Mouse (Mus musculus) NIH3T3 (cell line): Measurements from ENCODE around the gene Ero1l.

Experiments used
- DNase-seq: peaks from one replicate; pipeline ENCODE4 v3.0.0-alpha.2; 2012; ENCODE audit warnings: low read depth

Gene Ero1l

GRCm38 (mm10) chr14:45318426-45319236, at the start of gene Ero1l:
TSS of gene Ero1l (minus strand) at chr14:45318771.
- peak; percentile 87 for DNase-seq

DNA sequence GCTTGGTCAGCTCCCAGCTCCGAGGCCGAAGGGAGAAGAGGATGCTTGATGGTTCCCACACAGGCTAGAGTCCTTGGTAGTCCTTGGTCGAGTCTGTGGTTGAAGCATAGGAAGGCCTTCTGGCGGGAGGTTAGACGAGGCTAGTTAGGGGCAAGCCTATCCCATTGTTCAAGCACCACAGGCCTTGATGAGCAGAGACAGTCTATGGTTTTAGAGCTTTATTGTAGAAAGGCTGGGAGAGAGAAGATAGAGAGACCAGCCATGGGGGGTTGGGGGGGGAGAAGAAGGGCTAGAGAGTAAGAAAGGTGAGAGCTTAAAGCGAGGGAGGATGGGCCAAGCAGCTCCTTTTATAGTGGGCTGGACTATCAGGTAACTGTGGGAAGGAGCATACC, 46.6 kb upstream of the Ero1l start:
- DNase-seq: no peak

DNA sequence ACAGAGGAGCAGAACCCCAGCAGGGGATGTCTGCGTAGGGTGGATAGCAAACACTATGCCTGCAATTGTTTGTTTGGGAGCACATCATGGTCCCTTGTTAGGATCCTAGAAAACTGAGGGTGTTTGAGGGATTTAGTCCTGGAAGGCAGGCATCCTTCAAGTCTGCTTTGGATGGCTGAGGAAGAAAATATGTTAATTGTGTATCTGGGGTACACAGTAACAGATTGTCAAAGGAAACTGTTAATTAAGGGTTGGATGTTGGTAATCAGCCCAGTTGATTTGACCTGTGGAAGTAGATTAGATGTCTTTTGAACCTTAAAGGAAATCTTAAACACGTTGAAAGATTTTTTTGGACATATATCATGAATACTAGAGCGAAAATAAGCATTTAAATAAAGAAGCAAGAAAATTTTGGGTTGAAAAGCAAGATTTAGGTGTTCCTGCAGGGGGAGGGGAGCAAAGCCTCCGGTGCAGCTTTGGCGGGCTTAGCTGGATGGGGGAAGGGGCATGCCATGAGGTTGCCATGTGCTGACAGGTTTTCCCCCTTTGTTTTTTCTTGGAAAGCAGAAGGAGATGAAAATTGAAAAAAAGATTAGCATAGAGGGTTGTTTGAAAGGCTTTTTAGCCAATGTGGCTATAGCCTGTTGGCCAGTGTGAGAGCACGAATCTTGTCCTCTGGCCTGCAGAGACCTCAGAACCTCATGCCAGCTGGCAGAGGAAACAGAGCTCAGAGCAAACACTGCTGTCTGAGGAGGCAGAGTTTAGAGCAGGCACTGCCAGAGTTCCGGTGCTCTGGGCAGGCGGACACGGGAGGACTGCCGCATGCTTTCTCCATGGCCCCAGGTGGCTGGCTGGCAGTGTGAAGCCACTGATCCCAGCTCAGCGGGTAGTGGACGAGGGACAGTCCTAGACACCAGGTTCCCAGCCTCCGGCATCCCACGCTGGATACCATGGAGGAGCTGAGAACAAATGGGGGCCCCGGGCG, 45.9 kb upstream of the Ero1l start:
- DNase-seq: no peak

DNA sequence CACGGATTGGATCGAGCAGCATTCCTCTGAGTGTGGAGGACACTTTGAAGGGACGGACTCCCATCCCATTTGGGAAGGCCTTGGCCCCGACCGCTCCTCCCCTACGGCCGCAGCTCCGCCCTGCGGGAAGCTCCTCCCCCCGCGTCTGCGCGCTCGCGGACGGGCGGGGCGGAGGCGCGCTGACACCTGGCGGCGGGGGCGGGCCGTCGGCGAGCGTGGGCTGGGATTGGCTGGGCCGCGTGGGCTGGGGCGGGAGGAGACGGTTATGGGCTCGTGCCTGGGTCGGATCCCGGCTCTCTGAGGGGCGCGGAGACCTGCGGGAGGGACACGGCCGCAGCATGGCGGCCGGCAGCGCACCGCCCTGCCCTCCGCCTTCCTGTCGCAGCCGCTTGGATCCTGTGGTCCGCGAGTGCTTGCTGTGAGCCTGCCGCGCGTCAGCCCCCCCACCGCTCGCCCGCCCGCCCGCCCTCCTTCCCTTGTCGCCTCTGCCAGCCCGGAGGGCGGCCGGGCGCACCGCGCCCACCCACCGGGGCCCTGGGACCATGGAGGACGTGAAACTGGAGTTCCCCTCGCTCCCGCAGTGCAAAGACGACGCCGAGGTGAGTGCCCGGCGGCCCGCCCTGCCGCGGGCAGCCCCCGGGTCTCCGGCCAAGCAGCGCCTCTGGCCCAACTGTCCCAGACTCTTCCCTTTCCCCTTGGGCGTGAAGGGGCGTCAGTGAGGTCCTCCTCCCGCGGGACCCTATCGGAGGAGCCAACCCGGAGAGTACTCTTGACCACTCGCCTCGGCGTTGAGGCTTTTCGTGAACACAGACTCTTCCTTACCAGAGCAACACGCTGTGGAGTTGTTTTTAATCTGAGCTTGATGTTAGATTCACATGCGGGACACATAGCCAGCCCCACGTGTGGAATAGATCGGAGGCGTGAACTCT, 32.6 kb upstream of the Ero1l start, which contains the start of gene Styx:
Gene Styx (plus strand): TSS at position 163 of the 929 bp plus-strand sequence.
- peak; percentile 95 for DNase-seq

DNA sequence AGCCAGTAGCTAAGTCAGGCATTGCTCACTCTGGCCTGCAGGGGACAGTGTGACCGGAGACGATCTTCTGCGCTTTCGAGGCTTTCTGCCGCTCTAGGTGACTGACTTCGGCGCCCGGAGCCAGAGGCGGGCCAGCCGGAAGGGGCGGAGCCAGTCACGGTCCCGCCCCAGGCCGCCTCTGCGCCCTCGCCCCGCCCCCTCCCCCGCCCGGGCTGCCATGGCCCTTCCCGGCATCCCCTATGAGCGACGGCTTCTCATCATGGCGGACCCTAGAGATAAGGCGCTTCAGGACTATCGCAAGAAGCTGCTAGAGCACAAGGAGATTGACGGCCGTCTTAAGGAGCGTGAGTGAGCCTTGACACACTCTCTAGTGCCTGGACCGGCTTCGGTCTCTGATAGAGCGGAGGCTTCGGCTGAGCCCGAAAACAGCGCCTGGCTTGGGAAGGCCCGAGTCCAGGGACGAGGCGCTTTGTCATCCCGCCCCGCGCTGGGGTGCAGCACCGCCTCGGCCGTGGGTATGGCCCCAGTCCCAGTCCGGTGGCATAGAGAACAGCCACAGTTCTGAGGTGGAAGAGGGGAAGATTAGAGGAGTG, 11.1 kb upstream of the Ero1l start, which contains the start of gene Psmc6:
Gene Psmc6 (plus strand): TSS at position 200 of the 593 bp plus-strand sequence.
- peak; percentile 94 for DNase-seq

GRCm38 (mm10) chr14:45329018-45329588, 10.5 kb upstream of the Ero1l start:
- DNase-seq: no peak

DNA sequence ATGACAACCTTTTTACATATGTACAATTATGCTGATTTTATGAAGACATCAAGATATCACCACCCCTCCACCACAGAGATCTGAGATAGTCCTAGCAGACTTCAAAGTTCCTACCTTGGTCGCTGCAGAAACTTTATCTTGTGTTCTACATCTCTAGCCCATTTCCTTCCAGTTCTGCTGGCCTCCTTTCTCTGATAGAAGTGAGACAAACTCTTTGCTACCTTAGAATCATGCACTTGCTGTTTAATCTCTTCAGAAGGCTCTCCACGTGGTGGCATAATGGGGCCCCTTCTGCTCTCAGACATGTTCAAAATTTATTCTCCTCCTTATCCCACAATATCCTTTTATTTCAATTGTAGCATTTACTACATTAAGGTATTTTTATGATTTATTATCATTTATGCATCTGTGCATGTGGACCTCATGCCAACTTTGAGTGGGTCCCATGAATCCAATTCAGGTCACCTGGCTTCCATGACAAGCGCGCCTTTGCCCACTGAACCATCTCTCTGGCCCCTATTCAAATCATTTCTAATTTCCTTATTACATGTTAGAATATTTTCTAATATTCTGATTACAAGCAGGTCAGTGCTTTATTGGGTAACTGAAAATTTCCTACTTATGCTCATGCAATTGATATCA, 9.6 kb upstream of the Ero1l start:
- no peak for DNase-seq

DNA sequence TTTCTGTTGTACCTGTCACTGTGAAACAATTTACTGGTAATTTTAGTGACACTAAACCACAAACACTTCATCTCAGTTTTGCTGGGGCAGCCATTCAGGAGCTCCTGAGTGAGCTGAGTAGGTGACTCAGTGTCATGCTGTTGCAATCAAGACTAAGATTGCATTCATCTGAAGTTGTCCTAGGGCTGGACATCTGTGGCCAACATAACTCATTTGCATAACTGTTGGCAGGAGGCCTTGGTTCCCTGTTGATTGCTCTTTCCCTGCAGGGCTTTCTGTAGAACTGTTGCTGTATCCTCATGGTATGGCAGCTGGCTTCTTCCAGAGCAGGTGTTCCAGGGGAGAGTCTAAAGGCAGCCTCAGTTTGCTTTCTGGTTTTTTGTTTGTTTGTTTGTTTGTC, 6.9 kb upstream of the Ero1l start:
- DNase-seq: peak; percentile 87

GRCm38 (mm10) chr14:45323320-45323719, 4.7 kb upstream of the Ero1l start:
- no peak for DNase-seq

GRCm38 (mm10) chr14:45322450-45322849, 3.9 kb upstream of the Ero1l start:
- DNase-seq: no peak

DNA sequence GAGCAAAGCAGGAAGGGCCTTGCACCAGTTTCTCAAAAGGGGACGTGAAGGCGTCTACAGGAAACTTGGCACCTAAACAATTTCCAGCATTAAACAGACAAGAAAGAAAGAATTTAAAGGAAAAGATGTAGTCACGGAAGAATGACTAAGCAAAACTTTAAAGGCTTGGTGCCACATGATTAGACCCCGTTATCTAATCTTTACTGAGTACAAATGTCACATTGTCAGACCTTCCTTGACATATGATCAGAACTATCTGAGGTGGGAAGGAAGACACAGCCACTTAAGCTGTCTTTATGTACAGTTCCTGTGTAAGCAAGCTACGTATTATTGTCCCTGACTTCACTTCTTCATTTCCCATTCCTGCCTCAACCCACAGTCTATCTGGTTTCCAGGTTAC, 3.1 kb upstream of the Ero1l start:
- no peak for DNase-seq

GRCm38 (mm10) chr14:45321067-45321466, 2.5 kb upstream of the Ero1l start:
- peak; percentile 53 for DNase-seq

DNA sequence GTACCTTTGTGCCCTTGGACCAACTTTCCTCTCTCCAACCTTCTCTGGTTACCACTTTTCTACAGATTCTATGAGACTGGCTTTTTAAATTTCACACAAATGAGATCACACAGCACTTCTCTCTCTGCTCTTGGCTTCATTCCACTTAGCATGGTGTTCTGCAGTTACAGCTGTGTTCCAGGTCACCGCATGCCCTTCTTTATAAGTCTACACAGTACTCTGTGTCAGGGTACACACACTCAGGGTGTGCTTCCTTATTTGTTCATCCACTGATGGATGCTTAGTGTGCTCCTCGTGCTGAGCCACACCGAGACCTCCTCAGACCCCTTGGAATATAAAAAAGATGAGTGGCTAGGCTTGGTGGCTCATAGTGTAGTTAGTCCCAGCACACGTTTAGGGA, 1.5 kb upstream of the Ero1l start:
- peak; percentile 30 for DNase-seq

GRCm38 (mm10) chr14:45319237-45319610, 653 bp upstream of the Ero1l start:
- DNase-seq: no peak

DNA sequence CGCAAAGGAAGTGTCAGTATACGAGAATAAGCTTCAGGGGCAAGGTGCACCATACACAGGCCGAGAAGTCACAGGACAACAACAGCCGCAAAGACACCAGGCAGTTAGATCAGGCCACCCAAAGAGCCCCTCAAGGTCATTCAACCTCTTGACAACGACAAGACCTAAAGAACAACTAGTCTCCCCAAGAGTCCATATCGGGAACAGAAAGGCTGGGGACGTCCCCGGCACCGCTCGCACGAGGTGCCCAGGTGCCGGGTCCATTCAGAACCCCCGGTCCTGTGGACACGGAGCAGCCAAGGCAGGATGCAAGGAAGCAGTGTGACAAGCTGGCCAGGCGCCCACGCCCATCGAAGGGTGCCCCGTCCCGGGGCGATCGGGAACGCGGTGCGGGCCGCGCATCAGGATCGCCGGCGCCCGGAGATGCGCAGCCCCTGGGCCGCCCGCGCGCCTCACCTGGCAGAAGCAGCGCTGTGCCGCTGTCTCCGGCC, 605 bp downstream of the Ero1l start:
- no peak for DNase-seq

DNA sequence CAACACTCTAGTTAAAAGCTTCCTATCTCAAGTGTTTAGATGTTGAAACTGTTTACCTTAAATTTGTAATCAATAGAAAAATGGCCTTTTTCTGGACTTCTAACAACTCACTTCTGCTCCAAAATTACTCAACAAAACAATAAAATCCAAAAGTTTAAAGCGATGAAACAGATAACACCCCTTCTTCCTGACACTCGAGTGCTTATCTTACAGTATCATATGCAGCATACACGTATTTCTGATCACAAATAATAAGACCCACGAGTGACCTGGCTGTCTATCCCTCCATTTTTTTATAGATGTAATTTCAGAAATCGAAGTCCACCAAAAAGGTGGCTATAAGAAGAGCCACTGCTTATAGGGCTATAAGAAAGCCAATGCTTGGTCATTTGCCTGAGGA, 1.6 kb downstream of the Ero1l start:
- no peak for DNase-seq

DNA sequence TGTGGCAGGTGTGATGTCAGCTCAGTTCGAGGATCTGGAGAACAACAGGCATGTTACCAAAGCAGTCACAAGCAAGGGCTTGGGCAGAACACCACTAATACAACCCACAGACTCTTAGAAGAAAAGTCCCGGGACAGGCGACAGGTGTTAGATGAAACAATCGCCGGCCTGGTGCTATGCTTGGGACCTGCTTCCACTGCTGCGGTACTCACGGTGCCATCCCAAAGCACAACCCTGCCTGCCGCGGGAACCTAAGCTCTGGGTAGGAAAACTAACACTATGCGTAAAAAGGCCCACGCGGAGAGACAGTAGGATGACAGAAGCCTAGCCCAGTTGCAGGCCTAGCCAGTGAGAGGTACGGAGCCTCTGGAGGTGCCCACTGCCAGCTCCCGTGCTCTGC, 8.5 kb downstream of the Ero1l start:
- no peak for DNase-seq

GRCm38 (mm10) chr14:45309646-45310045, 8.9 kb downstream of the Ero1l start:
- DNase-seq: no peak

GRCm38 (mm10) chr14:45307630-45308328, 10.8 kb downstream of the Ero1l start:
- DNase-seq: no peak

DNA sequence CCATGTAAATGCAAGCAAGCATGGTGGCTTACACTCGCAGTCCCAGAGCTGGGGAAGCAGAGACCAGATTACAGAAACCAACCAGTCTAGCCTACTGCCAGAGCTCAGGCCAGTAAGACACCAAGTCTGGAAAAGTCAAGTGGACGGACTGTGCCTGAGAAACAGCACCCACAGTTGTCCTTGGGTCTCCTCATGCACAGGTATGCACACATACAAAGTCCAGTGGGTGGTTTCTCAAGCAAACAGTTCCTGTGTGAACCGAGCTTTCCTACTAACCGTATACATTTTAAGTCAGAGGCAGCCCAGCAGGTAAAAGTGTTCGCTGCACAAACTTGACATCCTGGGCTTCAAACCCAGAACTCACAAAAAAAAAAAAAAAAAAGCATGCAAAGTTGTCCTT, 12.7 kb downstream of the Ero1l start:
- DNase-seq: no peak
